Mouse (Mus musculus): ENCODE measurements at regions not wholly inside any gene's neighbourhood (a gene's known extent, or its start where the extent isn't known, plus 50 kb on each side); places are given as distances from the start of the nearest gene placed in this dataset.

DNA sequence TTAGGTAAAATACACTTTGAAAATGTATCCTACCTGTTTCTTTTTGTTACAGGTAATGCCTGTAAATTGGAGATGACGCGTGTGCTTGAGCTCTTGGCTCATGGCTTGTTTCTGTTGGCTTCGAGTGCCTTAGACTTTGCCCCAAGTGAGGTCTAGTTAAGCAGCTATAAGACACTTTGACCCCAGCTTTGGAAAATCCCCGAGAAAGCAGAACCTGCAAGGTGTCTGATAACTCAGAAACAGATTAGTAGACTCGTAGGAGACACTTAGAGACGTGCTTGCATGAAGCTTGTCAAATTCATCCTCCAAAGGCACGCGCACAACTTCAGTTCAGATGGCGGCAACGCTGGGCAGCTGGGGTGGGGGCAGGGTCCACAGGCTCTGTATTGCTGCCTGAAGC, 153.8 kb downstream of the Pmp22 start:
- DNase-seq = no peak
- intact Hi-C loops (cut with DNase I) = no loop called here

DNA sequence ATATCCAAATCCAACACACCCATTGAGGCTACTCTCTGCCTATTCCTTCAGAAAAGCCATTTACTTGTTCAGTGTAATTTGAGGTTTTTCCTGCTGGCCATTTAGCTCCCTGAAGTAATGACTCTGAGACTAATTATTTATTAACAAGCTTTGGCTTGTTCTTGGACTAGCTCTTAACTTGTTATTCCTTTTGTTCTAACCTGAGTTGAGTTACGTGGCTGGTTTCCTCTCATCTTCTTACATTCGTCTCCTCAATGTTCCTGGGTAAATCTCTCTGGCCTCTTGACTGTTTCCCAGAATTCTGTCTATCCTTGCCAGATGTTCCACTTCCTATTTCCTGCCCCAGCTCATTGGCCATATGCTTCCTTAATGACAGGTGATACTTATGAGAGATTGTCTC, 157.2 kb downstream of the Pmp22 start:
- intact Hi-C loops (cut with DNase I) = no loop called here
- no peak for DNase-seq

DNA sequence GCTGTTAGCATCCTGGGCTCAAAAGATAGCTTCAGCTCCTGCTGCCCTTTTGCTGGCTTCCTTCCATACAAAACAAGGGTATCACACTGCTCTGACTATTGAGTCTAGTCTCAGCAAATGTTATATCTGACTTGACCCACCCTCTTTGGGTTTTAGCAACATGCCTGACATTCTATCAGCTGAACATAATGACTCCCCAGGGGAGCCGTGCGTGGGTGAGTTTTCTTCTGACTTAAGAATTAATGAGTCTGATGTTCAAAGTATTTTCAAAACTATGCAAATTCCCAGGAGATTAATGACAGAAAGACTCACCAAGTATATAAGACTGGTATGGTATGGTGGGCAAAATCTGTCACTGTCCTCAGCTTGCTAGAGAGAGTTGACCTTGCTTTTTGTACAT, 159.0 kb downstream of the Pmp22 start:
- intact Hi-C loops (cut with DNase I) = no loop called here
- no peak for DNase-seq

DNA sequence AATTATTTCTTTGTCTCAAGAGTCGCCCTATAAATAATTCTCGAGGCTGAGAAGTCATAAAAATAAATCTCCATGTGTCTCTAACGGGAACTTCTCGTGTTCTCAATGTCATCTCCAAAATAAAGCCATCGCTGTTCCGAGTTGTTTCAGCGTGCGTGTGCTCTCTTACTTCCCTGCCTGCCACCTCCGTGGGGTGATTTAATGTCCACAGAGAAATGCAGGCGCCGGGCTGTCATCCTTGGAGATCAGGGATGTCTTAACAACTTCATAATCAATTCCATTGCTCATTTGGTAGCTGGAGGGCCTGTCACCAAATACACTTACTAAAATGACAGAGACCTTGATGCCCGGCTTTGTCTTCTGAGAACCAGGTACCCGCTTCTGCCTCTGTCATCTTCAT, 161.8 kb downstream of the Pmp22 start:
- intact Hi-C loops (cut with DNase I) = no loop called here

DNA sequence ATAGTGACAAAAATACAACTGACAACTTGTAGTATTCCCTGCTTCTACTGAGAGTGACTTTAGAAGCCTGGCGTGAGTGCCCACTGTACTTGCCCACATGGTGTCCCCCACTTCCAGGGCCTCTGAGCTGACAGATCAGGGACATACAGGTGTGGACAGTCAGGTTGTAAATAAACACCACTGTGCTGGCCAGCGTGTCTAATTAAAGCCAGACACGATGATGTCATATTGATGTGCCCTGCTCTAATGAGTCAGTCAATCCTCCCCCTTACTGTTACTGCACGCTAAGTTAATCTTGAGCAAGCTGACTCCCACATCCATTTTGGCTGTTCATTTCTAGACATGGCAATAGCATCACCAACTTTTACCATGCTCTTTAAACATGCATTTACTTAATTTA, 164.7 kb downstream of the Pmp22 start:
- no peak for DNase-seq
- intact Hi-C loops (cut with DNase I) = no loop called here

More for the DNA sequence above, 161.8 kb downstream of the Pmp22 start:
- no peak for DNase-seq

- intact Hi-C loops (cut with DNase I) = no loop called here
- DNase-seq = no peak
Observed at GRCm38 (mm10) chr11:63294476-63294875, 165.7 kb downstream of the Pmp22 start.

DNA sequence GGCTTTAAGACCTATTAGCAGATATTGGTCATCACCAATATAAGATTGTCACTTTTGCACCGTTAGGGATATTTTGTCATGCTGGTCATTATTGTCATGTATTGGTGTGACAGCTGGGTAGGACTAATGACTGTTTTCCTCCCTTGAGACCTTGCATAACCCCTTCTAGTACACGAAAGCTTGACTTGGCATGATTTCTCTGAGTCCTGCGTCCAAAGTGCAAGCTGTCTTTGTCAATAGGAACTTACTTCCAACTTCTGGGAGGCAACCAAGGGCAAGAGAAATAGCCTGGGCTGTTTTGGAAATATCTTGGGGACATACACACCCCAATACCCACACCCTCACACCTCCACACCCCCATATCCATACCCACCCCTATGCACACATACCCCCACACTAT, 167.7 kb downstream of the Pmp22 start:
- DNase-seq = no peak
- intact Hi-C loops (cut with DNase I) = no loop called here

DNA sequence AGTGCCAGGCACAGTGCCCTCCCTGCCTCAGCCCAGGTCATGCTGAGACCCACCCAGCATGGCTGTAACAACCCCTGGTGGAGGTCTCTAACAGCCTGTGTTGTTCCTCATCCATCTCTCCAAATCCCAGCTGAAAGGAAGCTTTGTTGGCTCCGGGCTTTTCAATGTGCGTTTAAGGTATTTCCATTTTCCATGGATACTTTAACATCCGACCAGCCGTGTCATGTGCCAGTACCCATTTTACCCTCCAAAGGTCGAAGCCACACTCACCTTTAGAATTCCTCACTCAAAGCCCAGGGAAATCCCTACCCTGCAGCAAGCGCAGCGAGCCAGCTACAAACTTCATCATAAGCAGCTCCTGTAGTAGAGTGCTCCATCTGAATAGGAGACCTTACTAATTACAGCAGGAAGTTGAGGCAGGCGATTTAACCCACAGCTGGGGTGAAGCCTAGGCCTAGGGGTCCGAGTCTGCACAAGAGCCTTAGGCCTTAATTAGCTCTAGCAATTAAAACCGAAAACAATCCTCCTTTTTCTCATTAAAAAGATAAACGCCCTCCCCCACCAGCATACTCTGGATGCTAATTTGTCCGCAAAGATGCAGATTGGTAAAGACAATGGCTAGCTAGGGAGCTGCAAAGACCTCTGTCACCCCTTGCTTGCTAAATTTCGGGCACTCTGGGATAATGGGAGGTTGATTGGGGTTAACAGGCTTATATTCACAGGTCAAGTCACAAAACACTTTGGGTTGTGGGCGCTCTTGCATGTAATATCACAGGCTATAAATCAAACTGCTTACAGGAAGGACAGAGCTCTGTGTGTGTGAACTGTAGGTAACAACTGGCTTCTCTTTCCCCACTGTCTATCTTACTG, 171.2 kb downstream of the Pmp22 start:
- intact Hi-C loops (cut with DNase I) = no loop called here
- DNase-seq = no peak

GRCm38 (mm10) chr11:63325166-63325565, 196.4 kb downstream of the Pmp22 start:
- intact Hi-C loops (cut with DNase I) = no loop called here
- no peak for DNase-seq

- DNase-seq = no peak
- intact Hi-C loops (cut with DNase I) = no loop called here
Observed at GRCm38 (mm10) chr11:63326864-63327263, 198.1 kb downstream of the Pmp22 start.

- intact Hi-C loops (cut with DNase I) = no loop called here
- DNase-seq = no peak
Observed at GRCm38 (mm10) chr11:63337503-63337902, 208.7 kb downstream of the Pmp22 start.

DNA sequence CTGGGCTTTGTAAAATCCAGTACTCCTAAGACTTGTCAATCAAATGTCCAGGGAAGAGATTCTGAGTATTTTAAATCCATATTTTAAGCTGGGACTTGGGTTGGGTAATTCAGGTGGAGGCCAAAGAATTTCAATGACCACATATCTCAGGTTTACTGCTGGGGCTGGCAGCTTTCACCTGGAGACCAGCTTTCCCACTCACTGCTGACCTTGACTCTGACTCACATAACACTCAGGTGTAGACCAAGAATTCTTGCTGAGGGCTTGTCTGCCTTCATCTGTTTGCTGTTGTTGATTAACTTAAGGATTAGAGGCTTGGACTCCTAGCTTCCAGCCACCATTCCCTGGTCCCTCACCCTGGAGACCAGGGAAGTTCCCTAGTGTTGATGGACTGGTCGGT, 209.5 kb downstream of the Pmp22 start:
- DNase-seq = no peak
- intact Hi-C loops (cut with DNase I) = no loop called here

GRCm38 (mm10) chr11:63345653-63346052, 216.9 kb downstream of the Pmp22 start:
- no peak for DNase-seq
- intact Hi-C loops (cut with DNase I) = no loop called here

DNA sequence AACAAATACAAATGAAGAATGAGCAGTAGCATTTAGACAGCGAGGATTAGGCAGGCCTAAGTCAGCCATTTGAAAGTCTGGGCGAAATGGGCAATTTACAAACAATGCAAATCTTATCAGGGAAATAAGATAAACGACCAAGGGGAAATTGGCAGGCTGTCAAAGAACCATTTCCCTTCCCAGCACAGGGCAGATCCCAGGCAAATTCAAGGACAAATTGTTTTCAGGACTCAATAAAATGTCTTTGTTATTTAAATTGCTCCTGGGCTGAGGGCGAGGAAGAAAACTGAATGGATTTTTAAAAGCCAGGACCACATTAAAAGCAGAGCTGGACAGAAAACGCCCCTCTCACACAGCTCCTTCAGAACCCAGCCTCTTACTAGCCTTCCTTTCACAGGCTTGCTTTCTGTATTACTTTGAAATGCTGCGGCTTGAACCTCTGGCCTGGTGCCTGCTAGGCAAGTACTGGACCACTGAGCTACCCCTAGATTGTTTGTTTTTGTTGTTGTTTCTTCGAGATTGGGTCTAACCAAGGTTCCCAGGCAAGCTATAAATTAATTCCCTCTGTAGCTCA, 221.4 kb downstream of the Pmp22 start:
- intact Hi-C loops (cut with DNase I) = no loop called here
- DNase-seq = peak in 1 of 2 experiments; percentile 7

DNA sequence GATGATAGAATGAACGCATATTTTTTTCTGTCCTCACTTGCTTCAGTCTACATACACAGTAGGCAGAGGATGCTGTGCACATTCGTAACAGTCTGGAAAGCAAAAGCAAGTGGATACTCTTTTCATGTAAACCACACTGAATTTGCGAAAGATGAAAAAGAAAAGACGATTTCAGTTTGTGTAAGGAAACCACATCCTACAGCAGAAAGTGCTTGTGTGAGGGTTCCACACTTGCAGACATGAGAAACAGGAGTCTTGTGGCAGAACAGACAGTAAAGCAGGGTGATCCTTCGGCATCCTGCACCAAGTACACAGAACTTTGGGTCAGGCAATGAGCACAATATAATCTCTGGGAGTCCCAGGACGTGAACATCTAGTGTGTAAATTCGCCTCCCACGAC, 223.2 kb downstream of the Pmp22 start:
- DNase-seq = no peak

GRCm38 (mm10) chr11:63352990-63353389, 224.2 kb downstream of the Pmp22 start:
- no peak for DNase-seq
- intact Hi-C loops (cut with DNase I) = no loop called here

More for the DNA sequence above, 223.2 kb downstream of the Pmp22 start:
- intact Hi-C loops (cut with DNase I) = no loop called here

- no peak for DNase-seq
- intact Hi-C loops (cut with DNase I) = no loop called here
Observed at GRCm38 (mm10) chr11:63353671-63354070, 224.9 kb downstream of the Pmp22 start.

DNA sequence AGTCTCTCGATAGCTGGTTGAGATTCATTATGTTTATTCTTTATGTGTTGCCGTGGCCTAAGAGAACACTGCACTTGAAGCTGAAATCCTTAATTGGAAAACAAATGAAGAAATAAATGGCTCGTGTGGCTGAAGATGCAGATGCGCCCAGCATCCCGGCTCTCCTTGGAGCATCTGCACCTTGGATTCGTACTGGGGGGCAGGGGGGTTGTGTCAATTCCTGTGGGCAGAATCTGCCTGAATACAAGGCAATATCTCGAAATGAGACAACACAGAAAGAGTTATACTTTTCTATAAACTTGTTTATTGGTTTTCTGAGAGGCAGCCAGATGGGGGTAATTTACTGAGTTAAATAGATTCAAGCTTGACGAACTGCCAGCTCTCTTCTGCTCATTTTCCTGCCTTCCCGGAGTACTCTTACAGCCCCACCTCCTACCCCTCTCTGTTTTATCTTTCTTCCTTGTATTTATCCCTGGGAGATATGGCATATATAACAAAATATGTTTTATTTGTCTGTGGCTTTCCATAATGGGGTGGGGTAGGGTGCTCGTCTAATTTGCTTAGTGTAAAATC, 229.1 kb downstream of the Pmp22 start:
- no peak for DNase-seq
- intact Hi-C loops (cut with DNase I) = no loop called here

DNA sequence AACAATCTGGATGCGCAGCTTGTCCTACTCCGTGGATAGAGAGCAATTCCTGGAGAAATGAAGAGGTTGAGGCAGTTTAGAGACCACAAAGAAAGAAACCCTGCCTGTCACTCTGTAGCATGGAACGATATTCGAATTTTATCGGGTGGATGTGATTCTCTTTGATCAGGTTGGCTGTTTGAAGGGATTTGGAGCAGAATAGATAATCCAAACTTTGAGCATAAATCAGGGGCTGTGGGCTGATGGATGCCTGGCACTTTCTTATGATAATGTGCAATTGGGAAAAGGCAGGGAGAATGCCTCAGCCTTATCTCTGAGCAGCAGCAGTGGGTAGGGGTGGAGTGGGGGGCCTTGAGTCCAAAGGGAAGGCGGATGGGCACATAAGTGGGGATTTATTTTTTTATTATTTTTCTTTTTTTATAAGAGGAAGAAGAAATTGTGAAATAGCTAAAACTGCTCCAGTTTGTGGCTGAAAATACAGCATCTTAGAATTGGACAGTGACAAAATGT, 239.0 kb downstream of the Pmp22 start:
- intact Hi-C loops (cut with DNase I) = no loop called here

DNA sequence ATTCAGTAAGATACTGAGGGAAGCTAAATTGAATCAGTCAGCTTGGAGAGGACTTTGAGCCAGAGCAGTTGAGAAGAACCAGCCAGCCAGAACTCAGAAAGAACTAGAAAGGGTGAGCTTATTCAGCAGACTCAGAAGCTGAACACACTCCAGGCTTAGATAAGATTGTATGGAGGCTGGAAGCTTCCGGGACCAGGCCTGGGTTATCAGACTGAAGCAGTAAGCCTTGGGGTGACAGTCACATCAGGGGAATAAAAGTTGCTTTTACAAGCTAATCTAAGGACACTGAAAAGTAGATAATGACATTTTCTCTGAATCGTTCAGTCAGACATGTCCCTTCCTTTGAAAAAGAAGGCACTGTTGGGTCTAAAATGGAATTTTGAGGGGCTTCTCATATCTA, 240.7 kb downstream of the Pmp22 start:
- intact Hi-C loops (cut with DNase I) = no loop called here

More for the DNA sequence above, 239.0 kb downstream of the Pmp22 start:
- no peak for DNase-seq

DNA sequence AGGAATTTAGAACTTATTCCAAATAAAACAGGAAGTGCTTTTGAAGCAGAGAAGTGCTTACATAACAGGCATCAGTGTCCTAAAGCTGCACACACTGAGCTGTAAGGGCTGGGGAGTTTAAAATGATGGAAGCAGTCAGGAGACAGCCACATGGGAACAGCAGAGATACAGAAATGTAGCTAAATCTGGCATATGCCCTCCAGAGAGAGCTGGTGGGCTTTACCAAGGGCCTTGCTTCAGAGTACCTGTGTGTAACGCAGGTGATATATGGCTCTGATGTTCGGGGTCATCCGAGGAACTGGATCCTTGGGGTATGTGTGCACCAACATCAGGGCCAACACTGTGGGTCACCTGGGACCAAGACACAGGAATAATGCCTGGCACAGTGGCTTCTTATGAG, 247.5 kb downstream of the Pmp22 start:
- peak in 1 of 2 experiments; percentile 1 for DNase-seq
- intact Hi-C loops (cut with DNase I) = no loop called here

More for the DNA sequence above, 240.7 kb downstream of the Pmp22 start:
- no peak for DNase-seq

DNA sequence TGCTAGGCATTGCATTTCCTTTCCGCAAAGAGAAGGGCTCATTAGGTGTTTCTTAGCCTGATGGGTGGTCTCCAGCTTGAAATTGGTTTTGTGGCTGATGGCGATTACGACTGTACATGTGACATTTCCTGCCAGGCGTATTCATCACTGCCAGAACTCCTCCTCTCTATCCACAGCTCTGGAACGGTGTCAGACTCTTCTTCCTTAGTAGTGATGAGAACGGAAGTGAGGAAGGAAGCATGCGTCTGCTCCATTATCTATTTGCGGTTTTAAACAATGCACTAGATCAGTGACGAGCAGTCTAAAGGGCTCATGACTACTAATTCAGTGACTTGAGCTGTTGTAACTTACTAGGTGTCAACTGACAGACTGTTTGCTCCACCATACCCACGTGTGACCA, 248.2 kb downstream of the Pmp22 start:
- no peak for DNase-seq

More for the DNA sequence above, 248.2 kb downstream of the Pmp22 start:
- intact Hi-C loops (cut with DNase I) = no loop called here
